Mouse (Mus musculus) midbrain, embryonic 11.5 days (tissue): ENCODE results near the gene Ndufs8. TPM values are rescaled to one million over a fixed set of nuclear protein-coding genes. Genes with fewer than 3 reads are reported as not detected.
A peak's percentile ranks its signal among the peaks of the same experiment; 100 is the strongest.
"Not testable (repeated sequence)": the region's sequence is repeated elsewhere in the genome, so short reads cannot be mapped to it uniquely, and the experiment has no call there.

Experiments used
- ATAC-seq: fragments of 200-750 bp; cut with Nextera tagmentation; 2 replicates; pipeline ENCODE4 v1.8.0; 2017; ENCODE audit warnings: moderate TSS enrichment, moderate library complexity; ENCODE audit not compliant: low FRiP score
- DNase-seq: peaks from one replicate; pipeline ENCODE4 v3.0.0; 2015; ENCODE audit warnings: low spot score; ENCODE audit errors: missing footprints
- H3K27ac ChIP-seq: fragments of 300-500 bp; sonication (generic); 2 replicates; pipeline ENCODE4 v1.5.1; 2014; ENCODE audit warnings: low read depth, low read length
- H3K27me3 ChIP-seq: fragments of 300-500 bp; sonication (generic); 2 replicates; pipeline ENCODE4 v1.6.1; 2014; ENCODE audit warnings: mild to moderate bottlenecking, low read length, moderate library complexity, mixed read lengths; ENCODE audit not compliant: control insufficient read depth, insufficient read depth
- H3K36me3 ChIP-seq: fragments of 300-500 bp; sonication (generic); 2 replicates; pipeline ENCODE4 v1.6.1; 2014; ENCODE audit warnings: mild to moderate bottlenecking, low read length, moderate library complexity, mixed read lengths; ENCODE audit not compliant: control insufficient read depth, insufficient read depth
- H3K4me1 ChIP-seq: fragments of 300-500 bp; sonication (generic); 2 replicates; pipeline ENCODE4 v1.6.1; 2014; ENCODE audit warnings: low read length; ENCODE audit not compliant: control insufficient read depth, insufficient read depth
- H3K4me2 ChIP-seq: fragments of 300-500 bp; sonication (generic); 2 replicates; pipeline ENCODE4 v1.6.1; 2014; ENCODE audit warnings: mild to moderate bottlenecking, moderate library complexity
- H3K4me3 ChIP-seq: fragments of 300-500 bp; sonication (generic); 2 replicates; pipeline ENCODE4 v1.5.1; 2014; ENCODE audit warnings: low read depth, low read length
- H3K9ac ChIP-seq: fragments of 300-500 bp; sonication (generic); 2 replicates; pipeline ENCODE4 v1.6.1; 2014; ENCODE audit warnings: low read length
- H3K9me3 ChIP-seq: fragments of 300-500 bp; sonication (generic); 2 replicates; pipeline ENCODE4 v1.6.1; 2016; ENCODE audit warnings: low read length; ENCODE audit not compliant: control insufficient read depth
- WGBS: fragments of 180-500 bp; shearing (Covaris S2); extraction: QIAGEN DNeasy Blood & Tissue Kit; methylation state at CpG from one replicate; pipeline ENCODE4 v1.1.7; 2014; 5-methylcytosine and 5-hydroxymethylcytosine counted together
- polyA plus RNA-seq: library from polyadenylated mRNA; unstranded; fragments of >200 nt; fragmentation: Nextera tagmentation; extraction: Ambion mirVana; gene quantifications from 2 replicates; pipeline ENCODE4 v1.2.1, GENCODE M21; 2014

The Ndufs8 gene
- 209 and 235 TPM in 2 replicates for polyA plus RNA-seq

DNA sequence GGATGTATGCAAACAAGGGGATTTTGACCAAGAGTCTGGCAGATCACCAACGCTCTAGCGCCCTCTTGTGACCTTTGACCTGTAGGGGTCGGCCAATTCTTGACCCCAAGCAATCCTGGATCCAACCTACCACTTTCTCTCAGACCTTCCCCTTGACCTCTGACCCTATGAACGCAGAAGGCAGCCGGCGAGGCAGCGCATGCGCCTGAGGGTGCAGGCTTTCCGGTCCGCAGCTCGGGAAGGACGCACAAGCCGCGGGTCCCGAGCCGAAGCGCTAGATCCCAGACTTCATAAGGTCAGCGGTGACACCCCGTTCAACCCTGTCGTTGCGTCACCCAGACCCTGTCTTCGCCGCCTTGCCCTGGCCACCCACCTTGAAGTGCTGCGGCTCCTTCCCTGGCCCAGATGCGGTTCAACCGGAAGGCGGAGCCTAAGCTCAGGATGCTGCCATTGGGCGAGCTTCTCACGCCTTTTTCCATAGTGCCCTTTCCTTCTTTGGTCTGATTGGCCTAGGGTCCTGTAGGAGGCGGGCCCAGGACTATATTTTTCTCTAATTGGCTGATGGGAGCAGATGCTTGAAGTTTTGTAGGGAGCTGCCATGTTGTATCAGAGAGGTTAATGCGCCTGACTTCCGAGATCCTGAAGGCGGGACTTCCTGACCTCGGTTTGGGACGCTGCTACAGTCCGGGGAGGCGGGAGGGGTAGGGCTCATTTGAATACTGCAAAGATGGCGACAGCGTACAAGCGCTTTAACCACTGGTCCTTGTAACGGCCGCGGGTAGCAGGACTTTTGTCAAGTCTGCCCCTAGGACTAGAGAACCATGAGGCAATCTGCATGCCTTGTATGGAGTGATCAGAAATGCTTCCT is at the start of gene Ndufs8:
Gene Ndufs8, minus strand, starts transcription at position 438 of the 868 bp plus-strand sequence.
- peak within 1 kb of the TSS; percentile 71 for H3K27ac ChIP-seq
- peak; percentile 98 for ATAC-seq
- peak within 1 kb of the TSS; percentile 67 for H3K4me3 ChIP-seq
- WGBS, result under 1% methylated on average over 43 of the region's 43 CpGs
- peaks cover 11% of the 10 kb centered on the region for H3K4me1 ChIP-seq
- H3K4me2 ChIP-seq, result peak within 1 kb of the TSS; percentile 68
- H3K36me3 ChIP-seq, result peaks cover 10% of the 10 kb centered on the region; the same call in 1 of the 2 replicates
- no peaks in the 10 kb centered on the region for H3K27me3 ChIP-seq
- DNase-seq, result peak; percentile 98
- H3K9me3 ChIP-seq, result no peaks in the 10 kb centered on the region
- H3K9ac ChIP-seq, result peak within 1 kb of the TSS; percentile 69

- H3K27me3 ChIP-seq, ATAC-seq, H3K4me3 ChIP-seq, H3K9ac ChIP-seq, H3K9me3 ChIP-seq, DNase-seq, H3K36me3 ChIP-seq, H3K4me2 ChIP-seq, H3K4me1 ChIP-seq, H3K27ac ChIP-seq: not testable (repeated sequence)
- 91% methylated on average over 6 of the region's 6 CpGs for WGBS
Measured at GRCm38 (mm10) chr19:3961805-3962204, 49.2 kb upstream of the Ndufs8 start.

- H3K9me3 ChIP-seq, result no peaks in the 10 kb centered on the region
- ATAC-seq (no peak), DNase-seq (no peak)
- H3K36me3 ChIP-seq, result no peaks in the 10 kb centered on the region
- H3K4me1 ChIP-seq, result no peaks in the 10 kb centered on the region
- no peak overlapping the region for H3K9ac ChIP-seq
- H3K27me3 ChIP-seq, result no peaks in the 10 kb centered on the region
- 78% methylated on average over 5 of the region's 5 CpGs for WGBS
- H3K27ac ChIP-seq, result no peak overlapping the region
- H3K4me3 ChIP-seq, result no peak overlapping the region
- no peak overlapping the region for H3K4me2 ChIP-seq
Measured at GRCm38 (mm10) chr19:3960211-3960610, 47.6 kb upstream of the Ndufs8 start.

GRCm38 (mm10) chr19:3959030-3959429 is 46.5 kb upstream of the Ndufs8 start:
- Histone ChIP-seq H3K4me3 (no peak overlapping the region), H3K9me3 (no peaks in the 10 kb centered on the region), H3K27ac (no peak overlapping the region), H3K9ac (no peak overlapping the region), H3K4me1 (no peaks in the 10 kb centered on the region), H3K36me3 (no peaks in the 10 kb centered on the region), H3K27me3 (no peaks in the 10 kb centered on the region), H3K4me2 (no peak overlapping the region)
- ATAC-seq, result no peak
- DNase-seq, result no peak

DNA sequence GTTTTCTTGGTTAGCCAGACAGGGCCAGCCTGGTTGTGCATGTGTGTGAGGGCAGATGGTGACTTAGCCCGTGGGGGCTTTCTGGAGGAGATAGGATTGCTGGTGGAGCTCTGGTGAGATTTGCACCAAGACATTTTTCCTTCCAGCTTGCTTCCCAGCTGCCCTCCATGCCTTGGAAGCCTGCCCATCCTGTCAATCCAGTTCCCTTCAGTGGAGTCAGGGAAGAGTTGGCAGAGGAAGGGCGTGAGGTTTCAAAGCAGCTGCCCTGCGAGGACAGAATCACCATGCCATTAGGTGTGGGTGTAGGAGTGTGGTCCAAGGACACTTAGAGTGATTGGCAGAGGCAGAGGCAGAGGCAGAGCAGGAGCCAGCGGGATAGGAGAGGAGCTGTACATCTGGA is 45.9 kb upstream of the Ndufs8 start, which contains the start of gene Aldh3b3:
Gene Aldh3b3, plus strand, starts transcription at position 176 of the 400 bp plus-strand sequence.
- H3K9ac ChIP-seq, result no peak within 1 kb of the TSS
- H3K36me3 ChIP-seq, result no peaks in the 10 kb centered on the region
- H3K27ac ChIP-seq, result no peak within 1 kb of the TSS
- no peak for ATAC-seq
- no peak within 1 kb of the TSS for H3K4me3 ChIP-seq
- H3K9me3 ChIP-seq, result no peaks in the 10 kb centered on the region
- H3K27me3 ChIP-seq, result no peaks in the 10 kb centered on the region
- 79% methylated on average over 4 of the region's 4 CpGs for WGBS
- no peaks in the 10 kb centered on the region for H3K4me1 ChIP-seq
- DNase-seq, result no peak
- H3K4me2 ChIP-seq, result no peak within 1 kb of the TSS

GRCm38 (mm10) chr19:3957296-3958036 is 44.9 kb upstream of the Ndufs8 start:
- DNase-seq, result peak; percentile 17
- not testable (repeated sequence) for ATAC-seq, H3K36me3 ChIP-seq, H3K27me3 ChIP-seq, H3K27ac ChIP-seq, H3K9me3 ChIP-seq, H3K4me1 ChIP-seq, H3K4me3 ChIP-seq, H3K9ac ChIP-seq, H3K4me2 ChIP-seq
- 75% methylated on average over 5 of the region's 5 CpGs for whole genome bisulfite sequencing

DNA sequence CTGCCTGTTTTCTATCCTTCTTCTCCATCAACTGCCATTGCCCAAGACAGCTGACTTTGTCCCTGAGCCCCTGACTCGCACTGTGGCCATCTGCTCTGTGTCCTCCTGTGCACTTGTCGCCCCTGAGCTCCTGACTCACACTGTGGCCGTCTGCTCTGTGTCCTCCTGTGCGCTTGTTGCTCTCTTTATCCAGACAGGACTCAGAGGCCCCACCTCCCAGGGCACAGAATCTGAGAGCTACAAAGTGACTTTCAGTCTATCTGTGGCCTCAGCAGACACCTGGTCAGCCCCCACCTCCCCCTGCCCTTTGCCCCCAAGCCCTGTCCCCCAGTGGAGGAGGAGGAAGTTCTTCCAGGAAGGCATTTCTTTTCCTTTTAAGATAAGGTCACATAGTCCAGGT is 43.2 kb upstream of the Ndufs8 start:
- Histone ChIP-seq H3K27me3 (no peaks in the 10 kb centered on the region), H3K4me3 (no peak overlapping the region), H3K4me1 (no peaks in the 10 kb centered on the region), H3K9ac (no peak overlapping the region), H3K36me3 (no peaks in the 10 kb centered on the region), H3K27ac (no peak overlapping the region), H3K9me3 (no peaks in the 10 kb centered on the region), H3K4me2 (no peak overlapping the region)
- DNase-seq (no peak), ATAC-seq (no peak)
- 59% methylated on average over 4 of the region's 4 CpGs for WGBS

GRCm38 (mm10) chr19:3955033-3955432 is 42.5 kb upstream of the Ndufs8 start:
- no peak overlapping the region for H3K4me2 ChIP-seq
- H3K4me1 ChIP-seq, result no peaks in the 10 kb centered on the region
- WGBS, result 82% methylated on average over 3 of the region's 3 CpGs
- DNase-seq, result peak; percentile 39
- no peaks in the 10 kb centered on the region for H3K36me3 ChIP-seq
- no peak overlapping the region for H3K9ac ChIP-seq
- ATAC-seq, result no peak
- no peaks in the 10 kb centered on the region for H3K27me3 ChIP-seq
- H3K4me3 ChIP-seq, result no peak overlapping the region
- no peaks in the 10 kb centered on the region for H3K9me3 ChIP-seq
- H3K27ac ChIP-seq, result no peak overlapping the region

- H3K27me3 ChIP-seq, result no peaks in the 10 kb centered on the region
- no peak for DNase-seq
- H3K9me3 ChIP-seq, result no peaks in the 10 kb centered on the region
- no peak overlapping the region for H3K9ac ChIP-seq
- no peaks in the 10 kb centered on the region for H3K36me3 ChIP-seq
- no peak overlapping the region for H3K4me2 ChIP-seq
- no peaks in the 10 kb centered on the region for H3K4me1 ChIP-seq
- H3K27ac ChIP-seq, result no peak overlapping the region
- H3K4me3 ChIP-seq, result no peak overlapping the region
- 65% methylated on average over 1 of the region's 1 CpGs for WGBS
- ATAC-seq, result no peak
Measured at GRCm38 (mm10) chr19:3952099-3952498, 39.5 kb upstream of the Ndufs8 start.
